Mouse (Mus musculus): ENCODE measurements around the gene Stard8. TPM values are rescaled to one million over a fixed set of nuclear protein-coding genes. Genes with fewer than 3 reads are reported as not detected.
"Not testable (repeated sequence)": the region's sequence is repeated elsewhere in the genome, so short reads cannot be mapped to it uniquely, and the experiment has no call there.

Stard8 gene
- 5.0 and 6.5 TPM in 2 replicates for polyA plus RNA-seq (2014; fragmentation: Nextera tagmentation; extraction: Ambion mirVana)

DNA sequence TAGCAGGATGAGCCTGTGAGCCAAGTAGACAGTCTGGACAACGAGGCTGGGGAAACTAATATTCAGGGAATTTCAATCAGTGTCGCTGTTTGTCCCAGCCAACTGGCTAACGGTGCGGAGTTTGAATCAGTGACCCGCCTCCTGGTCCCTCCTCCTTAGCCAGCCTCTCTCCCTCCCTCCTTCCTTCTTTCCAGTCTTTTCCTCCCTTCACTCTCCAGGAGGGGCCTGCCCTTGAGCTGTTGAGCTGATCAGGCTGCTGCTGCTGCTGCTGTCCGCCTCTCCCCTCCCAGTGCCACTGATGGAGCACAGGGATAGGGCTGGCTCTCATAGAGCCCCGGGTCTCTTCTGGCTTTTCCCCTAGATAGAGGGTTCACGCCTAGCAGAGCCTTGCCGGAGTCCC lies at the start of gene Stard8:
Gene Stard8 (plus strand): TSS at position 203 of the 400 bp plus-strand sequence.
- no peak for DNase-seq (ENCODE audit: low spot score)
- 44% methylated on average over 9 of the region's 9 CpGs for WGBS
- Histone ChIP-seq H3K9ac (replicated peaks; ENCODE audit: low read length) (no peak within 1 kb of the TSS), H3K27me3 (ENCODE audit: control insufficient read depth, insufficient read depth, low read length) (no peaks in the 10 kb centered on the region), H3K4me1 (ENCODE audit: control insufficient read depth, insufficient read depth, low read length) (no peaks in the 10 kb centered on the region), H3K27ac (replicated peaks; ENCODE audit: low read depth, low read length) (no peak within 1 kb of the TSS), H3K4me2 (ENCODE audit: low read depth, low read length) (no peak within 1 kb of the TSS), H3K36me3 (replicated peaks; ENCODE audit: control insufficient read depth, insufficient read depth, low read depth, low read length) (no peaks in the 10 kb centered on the region), H3K4me3 (ENCODE audit: low read depth, low read length) (no peak within 1 kb of the TSS), H3K9me3 (replicated peaks; ENCODE audit: control insufficient read depth, low read length) (no peaks in the 10 kb centered on the region)
- no peak for ATAC-seq (replicated peaks; ENCODE audit: insufficient number of reproducible peaks, low FRiP score, low TSS enrichment, low read depth)

DNA sequence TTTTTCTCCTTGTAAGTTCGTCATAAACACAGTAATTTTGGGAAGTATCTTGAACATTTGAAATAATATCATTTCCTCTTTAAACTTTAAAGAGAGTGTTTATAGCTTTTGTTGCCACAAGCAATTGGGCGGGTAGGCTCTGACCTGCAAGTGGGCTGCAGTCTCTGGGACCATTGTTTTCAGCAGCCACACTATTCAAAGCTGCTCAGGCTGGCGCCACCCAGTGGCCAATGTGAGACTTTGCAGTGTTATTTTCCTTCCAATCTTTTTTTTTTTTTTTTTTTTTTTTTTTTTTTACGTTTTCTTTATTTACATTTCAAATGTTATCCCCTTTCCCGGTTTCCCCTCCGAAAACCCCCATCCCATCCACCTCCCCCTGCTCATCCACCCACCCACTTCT lies 49.1 kb upstream of the Stard8 start:
- Histone ChIP-seq H3K27ac (replicated peaks; ENCODE audit: low read depth, low read length) (no peak overlapping the region), H3K4me3 (ENCODE audit: low read depth, low read length) (no peak overlapping the region), H3K36me3 (replicated peaks; ENCODE audit: control insufficient read depth, insufficient read depth, low read depth, low read length) (no peaks in the 10 kb centered on the region), H3K4me2 (ENCODE audit: low read depth, low read length) (no peak overlapping the region), H3K4me1 (ENCODE audit: control insufficient read depth, insufficient read depth, low read length) (no peaks in the 10 kb centered on the region), H3K27me3 (ENCODE audit: control insufficient read depth, insufficient read depth, low read length) (no peaks in the 10 kb centered on the region), H3K9me3 (replicated peaks; ENCODE audit: control insufficient read depth, low read length) (no peaks in the 10 kb centered on the region), H3K9ac (replicated peaks; ENCODE audit: low read length) (no peak overlapping the region)
- ATAC-seq (replicated peaks; ENCODE audit: insufficient number of reproducible peaks, low FRiP score, low TSS enrichment, low read depth) (no peak; the same call in 1 of the 2 replicates), DNase-seq (ENCODE audit: low spot score) (peak; percentile 68)
- 26% methylated on average over 5 of the region's 6 CpGs for WGBS

DNA sequence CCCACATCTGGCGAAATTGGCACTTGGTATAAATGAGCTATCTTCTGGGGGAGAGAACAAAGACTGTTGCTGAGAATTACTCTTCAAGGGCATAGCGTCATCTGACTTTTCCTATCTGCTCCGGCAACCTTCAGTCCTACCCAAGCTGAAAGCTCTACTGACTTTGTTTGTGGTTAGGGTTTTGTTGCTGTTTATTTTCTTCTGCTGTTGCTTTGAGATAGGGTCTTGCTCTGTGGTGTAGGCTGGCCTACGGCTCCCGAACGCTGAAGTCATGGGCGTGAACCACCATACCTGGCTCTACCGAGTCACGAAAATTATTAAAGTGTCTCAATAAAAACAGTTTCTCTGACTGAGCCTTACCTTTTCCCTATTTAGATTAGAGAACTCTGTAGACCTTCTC lies 44.8 kb upstream of the Stard8 start:
- Histone ChIP-seq H3K4me2 (ENCODE audit: low read depth, low read length) (no peak overlapping the region), H3K9ac (replicated peaks; ENCODE audit: low read length) (no peak overlapping the region), H3K4me1 (ENCODE audit: control insufficient read depth, insufficient read depth, low read length) (no peaks in the 10 kb centered on the region), H3K27me3 (ENCODE audit: control insufficient read depth, insufficient read depth, low read length) (no peaks in the 10 kb centered on the region), H3K27ac (replicated peaks; ENCODE audit: low read depth, low read length) (no peak overlapping the region), H3K4me3 (ENCODE audit: low read depth, low read length) (no peak overlapping the region), H3K9me3 (replicated peaks; ENCODE audit: control insufficient read depth, low read length) (no peaks in the 10 kb centered on the region), H3K36me3 (replicated peaks; ENCODE audit: control insufficient read depth, insufficient read depth, low read depth, low read length) (no peaks in the 10 kb centered on the region)
- WGBS = 91% methylated on average over 9 of the region's 9 CpGs
- DNase-seq (ENCODE audit: low spot score) (no peak), ATAC-seq (replicated peaks; ENCODE audit: insufficient number of reproducible peaks, low FRiP score, low TSS enrichment, low read depth) (no peak)

DNA sequence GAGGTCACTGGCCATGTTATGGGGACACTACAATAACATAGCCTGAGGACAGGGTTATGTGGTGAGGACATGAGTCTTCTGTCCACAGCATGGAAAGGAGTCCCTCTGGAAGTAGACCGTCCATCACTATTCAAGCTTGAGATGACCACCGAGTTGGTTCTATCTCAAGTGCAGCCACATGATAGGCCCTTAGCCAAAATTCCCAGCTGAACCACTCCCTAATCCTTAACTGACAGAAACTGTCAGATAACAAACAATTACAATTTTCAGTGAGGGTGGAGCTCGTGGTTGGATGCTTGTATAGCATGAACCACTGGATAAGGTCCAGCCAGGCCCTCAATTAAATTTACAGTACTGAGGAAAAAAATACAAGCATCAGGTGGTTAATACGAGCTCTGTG lies 44.0 kb upstream of the Stard8 start:
- Histone ChIP-seq H3K4me3 (ENCODE audit: low read depth, low read length) (no peak overlapping the region), H3K27me3 (ENCODE audit: control insufficient read depth, insufficient read depth, low read length) (no peaks in the 10 kb centered on the region), H3K4me2 (ENCODE audit: low read depth, low read length) (no peak overlapping the region), H3K4me1 (ENCODE audit: control insufficient read depth, insufficient read depth, low read length) (no peaks in the 10 kb centered on the region), H3K27ac (replicated peaks; ENCODE audit: low read depth, low read length) (no peak overlapping the region), H3K36me3 (replicated peaks; ENCODE audit: control insufficient read depth, insufficient read depth, low read depth, low read length) (no peaks in the 10 kb centered on the region), H3K9me3 (replicated peaks; ENCODE audit: control insufficient read depth, low read length) (no peaks in the 10 kb centered on the region), H3K9ac (replicated peaks; ENCODE audit: low read length) (no peak overlapping the region)
- 80% methylated on average over 4 of the region's 4 CpGs for WGBS
- DNase-seq (ENCODE audit: low spot score) (no peak), ATAC-seq (replicated peaks; ENCODE audit: insufficient number of reproducible peaks, low FRiP score, low TSS enrichment, low read depth) (no peak)

DNA sequence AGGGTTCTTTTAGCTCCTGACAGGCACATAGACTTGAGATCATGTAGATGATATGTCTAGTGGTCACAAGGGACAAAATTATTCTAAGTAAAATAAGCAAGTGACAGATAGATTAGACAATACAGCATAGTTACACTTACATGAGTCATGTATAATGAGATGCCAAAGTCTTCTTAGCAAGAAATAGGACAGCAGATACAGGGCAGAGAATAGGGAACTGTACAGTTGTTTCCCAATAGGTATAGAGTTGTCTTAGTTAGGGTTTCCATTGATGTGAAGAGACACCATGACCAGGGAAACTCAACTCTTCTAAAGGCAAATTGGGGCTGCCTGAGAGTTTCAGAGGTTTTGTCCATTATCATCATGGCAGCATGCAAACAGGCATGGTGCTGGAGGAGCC lies 39.3 kb upstream of the Stard8 start:
- H3K27me3 ChIP-seq (ENCODE audit: control insufficient read depth, insufficient read depth, low read length) = no peaks in the 10 kb centered on the region
- no peaks in the 10 kb centered on the region for H3K4me1 ChIP-seq (ENCODE audit: control insufficient read depth, insufficient read depth, low read length)
- H3K36me3 ChIP-seq (replicated peaks; ENCODE audit: control insufficient read depth, insufficient read depth, low read depth, low read length) = no peaks in the 10 kb centered on the region
- no peak overlapping the region for H3K4me2 ChIP-seq (ENCODE audit: low read depth, low read length)
- H3K9me3 ChIP-seq (replicated peaks; ENCODE audit: control insufficient read depth, low read length) = no peaks in the 10 kb centered on the region
- no peak overlapping the region for H3K27ac ChIP-seq (replicated peaks; ENCODE audit: low read depth, low read length)
- no peak for ATAC-seq (replicated peaks; ENCODE audit: insufficient number of reproducible peaks, low FRiP score, low TSS enrichment, low read depth)
- DNase-seq (ENCODE audit: low spot score) = no peak
- no peak overlapping the region for H3K4me3 ChIP-seq (ENCODE audit: low read depth, low read length)
- H3K9ac ChIP-seq (replicated peaks; ENCODE audit: low read length) = no peak overlapping the region

DNA sequence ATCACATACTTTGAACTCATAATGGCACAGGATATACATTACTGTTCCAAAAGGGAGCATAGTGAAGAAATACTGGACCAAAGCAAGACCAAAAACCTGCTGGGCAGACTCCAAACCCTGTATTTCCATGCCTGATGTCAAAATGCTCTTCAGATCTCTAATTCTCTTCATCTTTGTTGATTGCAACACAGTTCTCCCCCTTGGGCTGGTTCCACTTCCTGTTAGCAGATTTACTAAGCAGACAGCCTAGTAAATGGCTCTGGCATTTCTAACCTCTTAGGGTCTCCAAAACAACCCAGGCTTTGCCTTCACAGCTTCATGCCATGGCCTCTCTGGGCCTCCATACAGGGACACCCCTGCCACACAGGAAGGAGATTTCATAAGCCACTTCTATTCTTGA lies 38.5 kb upstream of the Stard8 start:
- DNase-seq (ENCODE audit: low spot score) (no peak), ATAC-seq (replicated peaks; ENCODE audit: insufficient number of reproducible peaks, low FRiP score, low TSS enrichment, low read depth) (no peak)
- H3K27me3 ChIP-seq (ENCODE audit: control insufficient read depth, insufficient read depth, low read length) = no peaks in the 10 kb centered on the region
- no peak overlapping the region for H3K9ac ChIP-seq (replicated peaks; ENCODE audit: low read length)
- H3K27ac ChIP-seq (replicated peaks; ENCODE audit: low read depth, low read length) = no peak overlapping the region
- H3K4me3 ChIP-seq (ENCODE audit: low read depth, low read length) = no peak overlapping the region
- no peaks in the 10 kb centered on the region for H3K4me1 ChIP-seq (ENCODE audit: control insufficient read depth, insufficient read depth, low read length)
- H3K4me2 ChIP-seq (ENCODE audit: low read depth, low read length) = no peak overlapping the region
- H3K36me3 ChIP-seq (replicated peaks; ENCODE audit: control insufficient read depth, insufficient read depth, low read depth, low read length) = no peaks in the 10 kb centered on the region
- no peaks in the 10 kb centered on the region for H3K9me3 ChIP-seq (replicated peaks; ENCODE audit: control insufficient read depth, low read length)

GRCm38 (mm10) chrX:98986611-98987010 lies 16.4 kb upstream of the Stard8 start:
- not testable (repeated sequence) for H3K27ac ChIP-seq (replicated peaks; ENCODE audit: low read depth, low read length); H3K4me1 ChIP-seq (ENCODE audit: control insufficient read depth, insufficient read depth, low read length); H3K4me3 ChIP-seq (ENCODE audit: low read depth, low read length); H3K4me2 ChIP-seq (ENCODE audit: low read depth, low read length); H3K9me3 ChIP-seq (replicated peaks; ENCODE audit: control insufficient read depth, low read length); H3K36me3 ChIP-seq (replicated peaks; ENCODE audit: control insufficient read depth, insufficient read depth, low read depth, low read length); H3K27me3 ChIP-seq (ENCODE audit: control insufficient read depth, insufficient read depth, low read length); ATAC-seq (replicated peaks; ENCODE audit: insufficient number of reproducible peaks, low FRiP score, low TSS enrichment, low read depth); DNase-seq (ENCODE audit: low spot score); H3K9ac ChIP-seq (replicated peaks; ENCODE audit: low read length)
- WGBS = 45% methylated on average over 5 of the region's 5 CpGs

DNA sequence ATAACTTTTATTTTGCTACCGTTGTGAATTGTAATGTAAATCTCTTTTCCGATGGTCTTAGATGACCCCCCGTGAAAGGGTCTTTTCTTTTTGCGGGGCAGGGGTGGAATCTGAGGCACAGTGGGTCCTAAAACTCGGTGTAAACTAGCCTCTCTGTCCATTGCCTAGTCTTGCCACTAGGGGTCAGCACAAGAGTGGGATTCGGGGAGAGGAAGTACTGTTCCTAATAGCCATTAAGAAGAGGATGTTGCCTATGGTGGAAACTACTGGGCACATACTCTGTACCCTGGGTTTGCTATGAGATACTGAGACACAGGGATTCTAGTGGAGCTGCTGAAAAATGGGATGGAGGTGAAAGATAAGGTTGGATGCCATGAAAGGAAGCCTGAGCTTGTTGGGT lies 13.5 kb upstream of the Stard8 start:
- Histone ChIP-seq H3K4me3 (ENCODE audit: low read depth, low read length) (no peak overlapping the region), H3K9ac (replicated peaks; ENCODE audit: low read length) (no peak overlapping the region), H3K27ac (replicated peaks; ENCODE audit: low read depth, low read length) (no peak overlapping the region), H3K36me3 (replicated peaks; ENCODE audit: control insufficient read depth, insufficient read depth, low read depth, low read length) (no peaks in the 10 kb centered on the region), H3K4me1 (ENCODE audit: control insufficient read depth, insufficient read depth, low read length) (no peaks in the 10 kb centered on the region), H3K4me2 (ENCODE audit: low read depth, low read length) (no peak overlapping the region), H3K27me3 (ENCODE audit: control insufficient read depth, insufficient read depth, low read length) (no peaks in the 10 kb centered on the region), H3K9me3 (replicated peaks; ENCODE audit: control insufficient read depth, low read length) (no peaks in the 10 kb centered on the region)
- WGBS = 43% methylated on average over 6 of the region's 6 CpGs
- DNase-seq (ENCODE audit: low spot score) = peak; percentile 63
- ATAC-seq (replicated peaks; ENCODE audit: insufficient number of reproducible peaks, low FRiP score, low TSS enrichment, low read depth) = 0 out of 2 replicates have a peak, but pooled peaks have one; percentile 34

All from embryonic facial prominence, embryonic 11.5 days (tissue).